Mouse (Mus musculus): ENCODE data around the gene Ntsr2.

DNA sequence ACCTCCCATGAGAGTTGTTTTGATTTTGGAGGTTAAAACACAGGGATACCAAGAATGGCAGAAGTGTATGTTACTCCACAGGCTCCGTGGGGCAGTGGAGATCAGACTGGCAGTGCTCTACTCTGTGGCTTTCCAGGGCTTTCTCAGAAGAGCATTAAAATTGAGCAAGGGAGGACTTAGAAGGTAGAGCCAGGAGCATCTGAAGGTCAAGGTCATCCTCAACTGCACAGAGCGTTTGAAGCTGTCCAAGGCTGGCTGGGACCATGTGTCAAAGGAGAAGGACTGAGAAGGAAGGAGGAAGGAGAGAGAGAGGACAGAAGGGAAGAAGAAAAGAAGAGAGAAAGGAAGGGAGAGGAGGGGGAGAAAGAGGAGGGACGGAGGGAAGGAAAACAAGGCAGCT, 38.6 kb upstream of the Ntsr2 start:
- no peak for TF ChIP-seq POLR2A (IDR thresholded peaks at IDR 0.05; ENCODE audit: control insufficient read depth, low read depth, low read length)
- TF ChIP-seq CTCF (IDR thresholded peaks at IDR 0.05; ENCODE audit: control insufficient read depth, insufficient read depth, insufficient replicate concordance, low read depth, low read length), result no peak
